Mouse (Mus musculus): Measurements from ENCODE around the gene Glis3. TPM values are rescaled to one million over a fixed set of nuclear protein-coding genes. Genes with fewer than 3 reads are reported as not detected.

The Glis3 gene
- polyA plus RNA-seq, 1 experiment from 2014 or later, result 2.9 TPM

- no peaks in the 10 kb centered on the region for H3K36me3 ChIP-seq
- peak overlapping the region; percentile 51; the same call in 1 of the 2 replicates for H3K27ac ChIP-seq
- H3K9ac ChIP-seq, result peak overlapping the region; percentile 40
- peak overlapping the region; percentile 94 for H3K4me2 ChIP-seq
- H3K4me3 ChIP-seq (replicated peaks), result peak overlapping the region; percentile 56
- H3K27me3 ChIP-seq (replicated peaks), result 0 out of 2 replicates have a peak, but pooled peaks cover 7% of the 10 kb centered on the region
- no peak for ATAC-seq (ENCODE audit: insufficient read depth, low FRiP score, low read depth)
- 0% methylated on average over 28 of the region's 28 CpGs for WGBS
- peaks cover 9% of the 10 kb centered on the region; the same call in 1 of the 2 replicates for H3K4me1 ChIP-seq
- H3K9me3 ChIP-seq, result no peaks in the 10 kb centered on the region
Measured at GRCm38 (mm10) chr19:28679291-28679775, 544 bp downstream of the Glis3 start.

- no peak overlapping the region for H3K27ac ChIP-seq
- peaks cover 9% of the 10 kb centered on the region; the same call in 1 of the 2 replicates for H3K4me1 ChIP-seq
- peak overlapping the region; percentile 56 for H3K4me3 ChIP-seq (replicated peaks)
- no peaks in the 10 kb centered on the region for H3K36me3 ChIP-seq
- H3K9ac ChIP-seq, result peak overlapping the region; percentile 40; the same call in 1 of the 2 replicates
- H3K27me3 ChIP-seq (replicated peaks), result 0 out of 2 replicates have a peak, but pooled peaks cover 7% of the 10 kb centered on the region
- no peaks in the 10 kb centered on the region for H3K9me3 ChIP-seq
- under 1% methylated on average over 30 of the region's 30 CpGs for WGBS
- peak overlapping the region; percentile 94 for H3K4me2 ChIP-seq
- no peak for ATAC-seq (ENCODE audit: insufficient read depth, low FRiP score, low read depth)
Measured at GRCm38 (mm10) chr19:28678646-28679270, 1.1 kb downstream of the Glis3 start.

GRCm38 (mm10) chr19:28677728-28678438, 2.0 kb downstream of the Glis3 start:
- Histone ChIP-seq H3K27ac (no peak overlapping the region), H3K4me2 (peak overlapping the region; percentile 94), H3K9ac (0 out of 2 replicates have a peak overlapping the region, but pooled peaks have one; percentile 29), H3K4me1 (peaks cover 9% of the 10 kb centered on the region; the same call in 1 of the 2 replicates), H3K9me3 (no peaks in the 10 kb centered on the region), H3K4me3 (replicated peaks) (peak overlapping the region; percentile 56), H3K36me3 (no peaks in the 10 kb centered on the region), H3K27me3 (replicated peaks) (0 out of 2 replicates have a peak, but pooled peaks cover 7% of the 10 kb centered on the region)
- 2% methylated on average over 32 of the region's 32 CpGs for WGBS
- ATAC-seq (ENCODE audit: insufficient read depth, low FRiP score, low read depth), result 0 out of 2 replicates have a peak, but pooled peaks have one; percentile 40

- H3K36me3 ChIP-seq, result no peaks in the 10 kb centered on the region
- H3K9me3 ChIP-seq, result no peaks in the 10 kb centered on the region
- ATAC-seq (ENCODE audit: insufficient read depth, low FRiP score, low read depth), result no peak
- 0 out of 2 replicates have a peak, but pooled peaks cover 7% of the 10 kb centered on the region for H3K27me3 ChIP-seq (replicated peaks)
- WGBS, result 28% methylated on average over 8 of the region's 8 CpGs
- H3K4me3 ChIP-seq (replicated peaks), result no peak overlapping the region
- H3K27ac ChIP-seq, result no peak overlapping the region
- H3K4me2 ChIP-seq, result peak overlapping the region; percentile 94; the same call in 1 of the 2 replicates
- peaks cover 9% of the 10 kb centered on the region; the same call in 1 of the 2 replicates for H3K4me1 ChIP-seq
- H3K9ac ChIP-seq, result no peak overlapping the region
Measured at GRCm38 (mm10) chr19:28677045-28677727, 2.7 kb downstream of the Glis3 start.

- no peaks in the 10 kb centered on the region for H3K36me3 ChIP-seq
- no peaks in the 10 kb centered on the region for H3K9me3 ChIP-seq
- 79% methylated on average over 9 of the region's 9 CpGs for WGBS
- no peak for ATAC-seq (ENCODE audit: insufficient read depth, low FRiP score, low read depth)
- no peak overlapping the region for H3K4me2 ChIP-seq
- H3K4me1 ChIP-seq, result no peaks in the 10 kb centered on the region
- H3K4me3 ChIP-seq (replicated peaks), result no peak overlapping the region
- no peaks in the 10 kb centered on the region for H3K27me3 ChIP-seq (replicated peaks)
- no peak overlapping the region for H3K27ac ChIP-seq
- H3K9ac ChIP-seq, result no peak overlapping the region
Measured at GRCm38 (mm10) chr19:28663781-28664180, 16.1 kb downstream of the Glis3 start.

- Histone ChIP-seq H3K36me3 (no peaks in the 10 kb centered on the region), H3K4me1 (no peaks in the 10 kb centered on the region), H3K27ac (no peak overlapping the region), H3K9ac (no peak overlapping the region), H3K9me3 (no peaks in the 10 kb centered on the region), H3K4me2 (no peak overlapping the region), H3K27me3 (replicated peaks) (no peaks in the 10 kb centered on the region), H3K4me3 (replicated peaks) (no peak overlapping the region)
- 65% methylated on average over 10 of the region's 10 CpGs for WGBS
- ATAC-seq (ENCODE audit: insufficient read depth, low FRiP score, low read depth), result no peak
Measured at GRCm38 (mm10) chr19:28663148-28663547, 16.7 kb downstream of the Glis3 start.

DNA sequence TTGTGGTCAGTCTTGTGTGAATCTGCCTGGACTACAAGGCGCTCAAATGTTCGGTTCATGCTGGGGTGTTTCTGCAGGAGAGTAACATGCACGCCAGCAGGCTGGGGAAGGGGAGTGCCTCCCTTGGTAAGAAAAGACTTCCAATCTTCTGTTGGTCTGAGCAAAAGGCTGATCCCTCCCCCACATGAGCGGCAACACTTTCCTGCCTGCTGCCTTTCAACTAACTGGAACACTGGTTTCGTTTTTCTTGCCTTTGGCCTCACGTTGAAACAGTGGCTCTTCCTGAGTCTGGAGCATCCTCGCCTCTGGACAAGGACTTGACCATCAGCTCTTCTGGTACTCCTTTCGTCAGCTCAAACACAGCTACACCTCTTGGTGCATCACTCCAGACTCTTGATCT, 17.4 kb downstream of the Glis3 start:
- Histone ChIP-seq H3K9ac (no peak overlapping the region), H3K36me3 (no peaks in the 10 kb centered on the region), H3K4me3 (replicated peaks) (no peak overlapping the region), H3K27me3 (replicated peaks) (no peaks in the 10 kb centered on the region), H3K4me1 (no peaks in the 10 kb centered on the region), H3K9me3 (no peaks in the 10 kb centered on the region), H3K4me2 (no peak overlapping the region), H3K27ac (no peak overlapping the region)
- WGBS, result 56% methylated on average over 8 of the region's 8 CpGs
- ATAC-seq (ENCODE audit: insufficient read depth, low FRiP score, low read depth), result no peak

- Histone ChIP-seq H3K27ac (no peak overlapping the region), H3K4me3 (replicated peaks) (no peak overlapping the region), H3K36me3 (no peaks in the 10 kb centered on the region), H3K27me3 (replicated peaks) (no peaks in the 10 kb centered on the region), H3K4me1 (no peaks in the 10 kb centered on the region), H3K9me3 (no peaks in the 10 kb centered on the region), H3K9ac (no peak overlapping the region), H3K4me2 (no peak overlapping the region)
- no peak for ATAC-seq (ENCODE audit: insufficient read depth, low FRiP score, low read depth)
- 84% methylated on average over 7 of the region's 7 CpGs for WGBS
Measured at GRCm38 (mm10) chr19:28660912-28661311, 19.0 kb downstream of the Glis3 start.

- no peaks in the 10 kb centered on the region for H3K9me3 ChIP-seq
- no peak overlapping the region for H3K27ac ChIP-seq
- H3K4me2 ChIP-seq, result no peak overlapping the region
- H3K9ac ChIP-seq, result no peak overlapping the region
- WGBS, result 66% methylated on average over 5 of the region's 5 CpGs
- no peaks in the 10 kb centered on the region for H3K4me1 ChIP-seq
- no peak overlapping the region for H3K4me3 ChIP-seq (replicated peaks)
- H3K27me3 ChIP-seq (replicated peaks), result no peaks in the 10 kb centered on the region
- no peak for ATAC-seq (ENCODE audit: insufficient read depth, low FRiP score, low read depth)
- no peaks in the 10 kb centered on the region for H3K36me3 ChIP-seq
Measured at GRCm38 (mm10) chr19:28657686-28658195, 22.1 kb downstream of the Glis3 start.

DNA sequence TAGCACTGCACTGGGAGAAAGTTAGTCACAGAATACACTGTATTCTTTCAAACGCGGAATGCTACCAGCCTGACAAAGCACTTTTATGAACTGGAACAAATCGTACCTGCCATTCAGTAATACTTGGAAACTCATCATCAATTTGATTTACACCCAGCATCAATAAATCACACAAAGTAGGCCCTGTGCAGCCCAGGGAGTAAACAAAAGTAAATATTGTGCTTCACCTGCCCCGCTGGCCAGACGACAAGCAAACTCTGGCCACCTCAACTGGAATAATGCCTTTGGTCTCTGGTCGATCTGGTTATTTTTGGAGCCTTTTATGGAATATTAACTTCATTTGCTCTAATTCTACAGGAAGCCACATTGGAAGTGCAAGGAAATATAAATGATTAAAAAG, 23.0 kb downstream of the Glis3 start:
- H3K9me3 ChIP-seq, result no peaks in the 10 kb centered on the region
- no peak overlapping the region for H3K9ac ChIP-seq
- no peak overlapping the region for H3K4me2 ChIP-seq
- no peak for ATAC-seq (ENCODE audit: insufficient read depth, low FRiP score, low read depth)
- WGBS, result 62% methylated on average over 6 of the region's 6 CpGs
- H3K27me3 ChIP-seq (replicated peaks), result no peaks in the 10 kb centered on the region
- no peaks in the 10 kb centered on the region for H3K4me1 ChIP-seq
- H3K36me3 ChIP-seq, result no peaks in the 10 kb centered on the region
- H3K27ac ChIP-seq, result no peak overlapping the region
- H3K4me3 ChIP-seq (replicated peaks), result no peak overlapping the region

DNA sequence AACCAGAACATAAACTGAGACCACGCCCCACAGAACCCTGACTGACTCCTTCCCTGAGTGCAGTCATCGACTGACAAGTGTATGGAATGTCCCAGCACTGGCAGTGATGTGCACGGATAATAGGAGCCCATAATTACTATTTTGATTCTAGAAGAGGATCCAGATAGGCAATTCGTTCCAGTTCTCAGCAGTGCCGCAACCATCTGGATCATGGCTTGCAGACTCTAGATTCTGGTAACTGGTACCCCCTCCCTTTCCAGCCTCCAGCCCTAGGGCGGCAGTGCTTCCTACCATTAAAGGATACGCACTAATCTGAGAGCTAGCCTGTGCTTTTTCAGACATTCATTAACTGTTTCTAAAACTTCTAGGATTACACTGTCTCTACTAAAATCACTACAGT, 24.7 kb downstream of the Glis3 start:
- Histone ChIP-seq H3K36me3 (no peaks in the 10 kb centered on the region), H3K9ac (no peak overlapping the region), H3K4me2 (no peak overlapping the region), H3K27ac (no peak overlapping the region), H3K9me3 (no peaks in the 10 kb centered on the region), H3K27me3 (replicated peaks) (no peaks in the 10 kb centered on the region), H3K4me1 (no peaks in the 10 kb centered on the region), H3K4me3 (replicated peaks) (no peak overlapping the region)
- ATAC-seq (ENCODE audit: insufficient read depth, low FRiP score, low read depth), result no peak
- 81% methylated on average over 7 of the region's 7 CpGs for WGBS

All from stomach, embryonic 15.5 days (tissue).